Mouse (Mus musculus) hindbrain, postnatal 0 days (tissue): ENCODE results near the gene Nxph4. TPM values are rescaled to one million over a fixed set of nuclear protein-coding genes. Genes with fewer than 3 reads are reported as not detected.
A peak's percentile ranks its signal among the peaks of the same experiment; 100 is the strongest.

Experiments
- ATAC-seq: fragments of 200-750 bp; cut with Nextera tagmentation; 2 replicates; pipeline ENCODE4 v1.8.0; 2017; ENCODE audit warnings: mild to moderate bottlenecking, moderate TSS enrichment, moderate library complexity
- DNase-seq: peaks from one replicate; pipeline ENCODE4 v3.0.0-alpha.2; 2015; ENCODE audit warnings: low spot score
- H3K27ac ChIP-seq: fragments of 300-500 bp; sonication (generic); 2 replicates; pipeline ENCODE4 v1.5.1; 2014; ENCODE audit warnings: mild to moderate bottlenecking
- H3K27me3 ChIP-seq: fragments of 300-500 bp; sonication (generic); 2 replicates; pipeline ENCODE4 v1.6.1; 2014; ENCODE audit warnings: low read length, mixed read lengths; ENCODE audit not compliant: insufficient read depth
- H3K36me3 ChIP-seq: fragments of 300-500 bp; sonication (generic); 2 replicates; pipeline ENCODE4 v1.6.1; 2014; ENCODE audit warnings: low read length, mixed read lengths; ENCODE audit not compliant: insufficient read depth
- H3K4me1 ChIP-seq: fragments of 300-500 bp; sonication (generic); 2 replicates; pipeline ENCODE4 v1.6.1; 2014; ENCODE audit warnings: antibody characterized with exemption, low read length, mixed read lengths; ENCODE audit not compliant: insufficient read depth
- H3K4me2 ChIP-seq: fragments of 300-500 bp; sonication (generic); 2 replicates; pipeline ENCODE4 v1.6.1; 2014; ENCODE audit warnings: low read depth, mild to moderate bottlenecking, low read length, moderate library complexity, mixed read lengths
- H3K4me3 ChIP-seq: fragments of 300-500 bp; sonication (generic); 2 replicates; pipeline ENCODE4 v1.5.1; 2014; ENCODE audit warnings: low read length
- H3K9ac ChIP-seq: fragments of 300-500 bp; sonication (generic); replicated peaks from 2 replicates; pipeline ENCODE4 v1.6.1; 2014; ENCODE audit warnings: mild to moderate bottlenecking, low read length, moderate library complexity, mixed read lengths
- H3K9me3 ChIP-seq: fragments of 300-500 bp; sonication (generic); 2 replicates; pipeline ENCODE4 v1.6.1; 2016; ENCODE audit warnings: low read length, mixed read lengths
- CTCF ChIP-seq: IDR thresholded peaks from 2 replicates; pipeline ENCODE4 v1.5.1; 2016; ENCODE audit warnings: antibody characterized with exemption, control low read depth, low read depth
- WGBS: fragments of 180-500 bp; shearing (Covaris S2); extraction: QIAGEN DNeasy Blood & Tissue Kit; methylation state at CpG from one replicate; pipeline ENCODE4 v1.1.7; 2014; 5-methylcytosine and 5-hydroxymethylcytosine counted together
- polyA plus RNA-seq: library from polyadenylated mRNA; unstranded; fragments of >200 nt; fragmentation: Nextera tagmentation; extraction: Ambion mirVana; gene quantifications from 2 replicates; pipeline ENCODE4 v1.2.1, GENCODE M21; 2015
- total RNA-seq: library from RNA; depleted of rRNA; stranded (reverse); fragments of >200 nt; gene quantifications from 2 replicates; pipeline ENCODE4 v1.2.3, GENCODE M21; 2014

Nxph4 gene
- total and polyA plus RNA-seq, 2 experiments from 2014 or later, result 26.0 to 146 TPM

DNA sequence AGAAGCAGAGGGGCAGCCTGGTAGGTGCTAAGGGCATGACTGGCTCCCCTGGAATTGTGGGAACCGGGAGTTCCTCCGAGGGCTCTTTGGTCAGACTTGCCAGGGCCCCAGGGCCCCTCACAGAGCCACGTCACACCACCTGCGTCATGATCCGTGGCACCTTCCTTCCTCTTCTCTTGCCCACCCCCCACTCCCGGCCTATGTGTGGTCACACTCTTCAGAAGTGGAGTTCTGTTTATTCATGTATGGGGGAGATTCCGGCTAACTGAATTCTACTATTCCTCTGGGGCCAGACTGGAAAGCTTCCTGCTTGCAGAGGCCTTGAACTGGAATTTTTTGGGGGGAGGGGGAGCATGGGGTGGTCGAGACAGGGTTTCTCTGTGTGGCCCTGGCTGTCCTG, 29.5 kb upstream of the Nxph4 start:
- H3K9ac ChIP-seq, result no peak overlapping the region
- H3K4me2 ChIP-seq, result no peak overlapping the region
- 69% methylated on average over 8 of the region's 8 CpGs for WGBS
- no peaks in the 10 kb centered on the region for H3K27me3 ChIP-seq
- 0 out of 2 replicates have a peak overlapping the region, but pooled peaks have one; percentile 4 for H3K27ac ChIP-seq
- H3K4me1 ChIP-seq, result no peaks in the 10 kb centered on the region
- peaks cover 77% of the 10 kb centered on the region for H3K36me3 ChIP-seq
- H3K4me3 ChIP-seq, result no peak overlapping the region
- no peak for DNase-seq
- H3K9me3 ChIP-seq, result no peaks in the 10 kb centered on the region
- no peak for TF ChIP-seq CTCF
- no peak for ATAC-seq

DNA sequence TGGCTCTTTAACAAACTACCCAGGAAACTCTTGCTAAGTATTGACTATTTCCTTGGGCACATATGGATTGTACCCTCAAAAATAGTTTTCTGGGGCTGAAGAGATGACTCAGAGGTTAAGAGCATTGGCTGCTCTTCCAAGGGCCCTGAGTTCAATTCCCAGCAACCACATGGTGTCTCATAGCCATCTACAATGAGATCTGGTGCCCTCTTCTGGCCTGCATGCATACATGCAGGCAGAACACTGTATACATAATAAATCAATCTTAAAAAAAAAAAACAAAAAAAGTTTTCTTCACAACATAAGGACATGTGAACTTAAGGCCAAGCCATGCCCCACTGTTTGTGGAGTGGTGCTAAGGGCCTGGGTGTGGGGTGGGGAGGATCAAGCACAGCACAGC, 26.8 kb upstream of the Nxph4 start:
- Histone ChIP-seq H3K36me3 (peaks cover 80% of the 10 kb centered on the region), H3K4me3 (no peak overlapping the region), H3K27ac (no peak overlapping the region), H3K9ac (no peak overlapping the region), H3K9me3 (no peaks in the 10 kb centered on the region), H3K4me1 (no peaks in the 10 kb centered on the region), H3K27me3 (no peaks in the 10 kb centered on the region), H3K4me2 (no peak overlapping the region)
- ATAC-seq (no peak), DNase-seq (no peak)
- peak; percentile 55 for TF ChIP-seq CTCF

DNA sequence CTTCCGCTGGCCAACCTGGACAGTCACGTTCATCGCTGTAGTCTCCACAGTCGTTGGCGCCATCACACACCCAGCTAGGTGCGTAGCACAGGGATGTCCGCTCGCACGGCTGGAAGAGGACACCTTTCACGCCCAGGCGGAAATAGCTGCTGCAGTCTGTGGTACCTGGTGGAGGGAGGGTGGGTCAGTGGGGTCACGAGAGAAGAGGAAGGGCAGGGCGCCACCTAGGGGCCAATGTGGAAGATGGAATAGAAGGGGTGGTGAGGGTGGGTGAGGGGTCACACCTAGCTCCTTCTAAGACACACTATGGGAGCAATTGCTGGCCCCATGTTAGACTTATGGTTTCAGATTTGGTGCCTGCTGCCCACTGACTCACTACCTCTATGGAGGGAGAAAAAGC, 23.0 kb upstream of the Nxph4 start:
- no peaks in the 10 kb centered on the region for H3K9me3 ChIP-seq
- WGBS, result 90% methylated on average over 13 of the region's 13 CpGs
- peak; percentile 60 for TF ChIP-seq CTCF
- no peak overlapping the region for H3K9ac ChIP-seq
- no peaks in the 10 kb centered on the region for H3K4me1 ChIP-seq
- H3K4me2 ChIP-seq, result no peak overlapping the region
- H3K36me3 ChIP-seq, result peaks cover 90% of the 10 kb centered on the region
- no peak overlapping the region for H3K27ac ChIP-seq
- no peak for DNase-seq
- no peak overlapping the region for H3K4me3 ChIP-seq
- no peaks in the 10 kb centered on the region for H3K27me3 ChIP-seq
- no peak for ATAC-seq

DNA sequence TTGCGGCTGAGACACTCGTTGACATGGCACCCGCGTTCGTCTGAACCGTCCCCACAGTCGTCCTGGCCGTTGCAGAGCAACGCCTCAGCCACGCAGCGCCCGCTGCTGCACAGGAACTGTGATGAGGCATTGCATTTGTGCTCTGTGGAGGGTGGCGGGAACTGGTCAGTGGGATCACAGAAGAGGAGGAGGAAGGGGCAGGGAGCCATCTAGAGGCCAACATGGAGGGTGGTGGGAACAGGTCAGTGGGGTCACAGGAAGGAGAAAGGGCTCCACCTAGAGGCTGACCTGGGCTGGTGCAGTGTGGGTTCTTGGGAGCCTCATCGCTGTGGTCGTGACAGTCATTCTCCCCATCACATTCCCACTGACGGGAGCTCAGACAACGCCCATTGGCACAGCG, 21.3 kb upstream of the Nxph4 start:
- no peaks in the 10 kb centered on the region for H3K27me3 ChIP-seq
- H3K4me1 ChIP-seq, result no peaks in the 10 kb centered on the region
- H3K4me3 ChIP-seq, result no peak overlapping the region
- peak; percentile 88 for TF ChIP-seq CTCF
- H3K9ac ChIP-seq, result no peak overlapping the region
- ATAC-seq, result peak; percentile 79
- peak; percentile 63 for DNase-seq
- H3K9me3 ChIP-seq, result no peaks in the 10 kb centered on the region
- H3K4me2 ChIP-seq, result no peak overlapping the region
- no peak overlapping the region for H3K27ac ChIP-seq
- H3K36me3 ChIP-seq, result peaks cover 93% of the 10 kb centered on the region
- WGBS, result 55% methylated on average over 18 of the region's 18 CpGs

DNA sequence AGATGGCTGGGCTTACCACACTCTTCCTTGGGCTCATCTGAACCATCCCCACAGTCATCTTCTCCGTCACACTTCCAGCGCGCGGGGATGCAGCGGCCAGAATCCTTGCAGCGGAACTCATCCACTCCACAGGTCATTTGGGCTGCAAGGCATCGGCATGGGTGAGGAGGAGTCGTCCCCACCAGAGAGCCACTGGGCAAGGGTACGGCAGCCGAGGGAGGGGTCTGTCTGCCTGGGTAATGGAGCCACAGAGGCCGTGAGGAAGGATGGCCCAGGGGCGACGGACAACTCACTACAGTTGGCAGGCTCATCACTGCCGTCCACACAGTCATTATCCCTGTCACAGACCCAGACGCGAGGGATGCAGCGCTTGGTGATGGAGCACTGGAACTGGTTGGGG, 15.5 kb upstream of the Nxph4 start:
- Histone ChIP-seq H3K9ac (no peak overlapping the region), H3K9me3 (no peaks in the 10 kb centered on the region), H3K4me1 (no peaks in the 10 kb centered on the region), H3K4me3 (no peak overlapping the region), H3K27me3 (no peaks in the 10 kb centered on the region), H3K27ac (no peak overlapping the region), H3K36me3 (peaks cover 96% of the 10 kb centered on the region), H3K4me2 (no peak overlapping the region)
- ATAC-seq (no peak), DNase-seq (no peak)
- 82% methylated on average over 17 of the region's 17 CpGs for WGBS
- TF ChIP-seq CTCF, result no peak

DNA sequence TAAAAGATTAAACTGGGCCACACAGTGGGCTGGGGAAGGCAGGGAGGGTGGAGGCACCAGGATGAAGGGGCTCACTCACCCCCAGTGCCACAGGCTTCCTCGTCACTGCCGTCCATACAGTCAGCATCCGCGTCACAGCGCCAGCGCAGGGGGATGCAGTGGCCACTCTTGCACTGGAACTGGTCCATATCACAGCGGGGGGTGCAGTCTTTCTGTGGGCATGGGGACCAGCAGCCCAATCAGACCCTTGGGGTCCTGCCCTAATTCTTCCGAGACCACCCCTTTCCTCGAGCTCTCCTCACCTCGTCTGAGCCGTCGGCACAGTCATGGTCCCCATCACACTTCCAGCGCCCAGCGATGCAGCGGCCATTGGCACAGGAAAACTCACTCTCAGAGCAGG, 13.9 kb upstream of the Nxph4 start:
- no peak for DNase-seq
- Histone ChIP-seq H3K4me1 (no peaks in the 10 kb centered on the region), H3K36me3 (peaks cover 96% of the 10 kb centered on the region), H3K4me3 (no peak overlapping the region), H3K9ac (no peak overlapping the region), H3K27me3 (no peaks in the 10 kb centered on the region), H3K4me2 (no peak overlapping the region), H3K27ac (no peak overlapping the region), H3K9me3 (no peaks in the 10 kb centered on the region)
- 89% methylated on average over 15 of the region's 15 CpGs for WGBS
- no peak for ATAC-seq
- TF ChIP-seq CTCF, result no peak

DNA sequence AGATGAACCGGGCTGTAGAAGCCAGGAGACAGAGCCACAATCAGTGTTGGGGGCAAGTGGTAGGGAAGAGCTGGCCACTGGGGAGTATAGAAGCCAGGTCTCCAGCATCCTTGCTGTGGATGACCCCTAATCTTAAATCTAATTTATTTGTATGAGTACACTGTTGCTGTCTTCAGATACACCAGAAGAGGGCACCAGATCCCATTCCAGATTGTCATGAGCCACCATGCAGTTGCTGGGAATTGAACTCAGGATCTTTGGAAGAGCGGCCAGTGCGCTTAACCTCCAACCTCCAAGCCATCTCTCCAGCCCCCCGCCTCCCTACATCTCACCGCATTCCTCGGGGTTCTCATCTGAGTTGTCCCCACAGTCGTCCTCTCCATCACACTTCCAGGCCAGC, 12.1 kb upstream of the Nxph4 start:
- Histone ChIP-seq H3K4me3 (no peak overlapping the region), H3K9me3 (no peaks in the 10 kb centered on the region), H3K27me3 (no peaks in the 10 kb centered on the region), H3K4me2 (no peak overlapping the region), H3K9ac (no peak overlapping the region), H3K36me3 (peaks cover 93% of the 10 kb centered on the region), H3K4me1 (no peaks in the 10 kb centered on the region), H3K27ac (no peak overlapping the region)
- DNase-seq (no peak), ATAC-seq (no peak)
- WGBS, result 89% methylated on average over 7 of the region's 7 CpGs
- peak; percentile 61 for TF ChIP-seq CTCF
